Mouse (Mus musculus): ENCODE results near the gene Il6ra. TPM values are rescaled to one million over a fixed set of nuclear protein-coding genes. Genes with fewer than 3 reads are reported as not detected.

Il6ra gene
- polyA plus RNA-seq, 1 experiment, result 10.4 TPM

DNA sequence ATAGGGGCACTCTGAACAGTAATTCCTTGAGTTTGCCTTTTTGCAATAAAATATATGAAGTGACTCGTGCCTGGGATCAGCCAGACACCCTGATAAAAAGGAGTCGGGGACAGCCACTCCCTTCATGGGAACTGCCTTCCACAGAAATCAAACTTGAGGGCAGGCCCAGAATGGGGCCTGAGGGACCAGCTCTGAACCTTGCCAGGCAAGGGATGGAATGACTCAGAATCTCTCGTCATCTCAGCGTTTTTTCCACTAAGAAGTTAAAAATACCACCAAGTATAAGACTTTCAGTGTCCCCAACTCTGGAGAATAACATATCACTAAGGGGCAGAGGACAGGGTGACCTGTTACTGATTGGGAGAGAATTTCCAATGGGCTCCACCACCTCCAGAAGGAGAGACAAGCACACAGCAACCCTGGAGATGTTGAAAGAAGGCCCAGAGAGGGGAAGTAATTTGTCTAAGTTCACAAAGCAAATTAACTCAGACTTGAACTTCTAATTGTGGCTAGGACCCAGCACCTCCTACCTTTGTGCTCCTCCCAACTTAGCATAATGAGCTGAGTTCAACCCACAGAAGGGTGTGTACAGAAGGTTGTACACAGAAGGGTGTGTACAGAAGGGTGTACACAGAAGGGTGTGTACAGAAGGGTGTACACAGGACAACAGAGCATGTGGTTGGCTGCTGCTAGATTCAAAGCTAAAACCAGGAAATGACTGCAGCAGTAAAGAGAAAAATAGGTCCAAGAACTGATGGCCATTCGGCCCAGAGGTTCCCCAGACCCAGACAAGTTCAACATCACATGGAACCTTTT is 32.8 kb downstream of the Il6ra start:
- no peak for TF ChIP-seq POLR2A (IDR thresholded peaks at IDR 0.05; ENCODE audit: control insufficient read depth, extremely low read depth, insufficient read depth, low read length, poor library complexity)
- TF ChIP-seq CTCF (IDR thresholded peaks at IDR 0.05; ENCODE audit: borderline replicate concordance, control insufficient read depth, extremely low read depth, insufficient read depth, low read length, poor library complexity), result no peak
- 87% methylated on average over 5 of the region's 5 CpGs for WGBS
- H3K27ac ChIP-seq (ENCODE audit: control insufficient read depth, insufficient read depth, low read length), result no peak overlapping the region
- no peak overlapping the region for H3K4me3 ChIP-seq (ENCODE audit: control insufficient read depth, insufficient read depth, low read length)
- H3K4me1 ChIP-seq (replicated peaks; ENCODE audit: control insufficient read depth, insufficient read depth, low read length), result peaks cover 26% of the 10 kb centered on the region
- H3K27me3 ChIP-seq (ENCODE audit: control insufficient read depth, insufficient read depth, low read length), result no peaks in the 10 kb centered on the region
- no peak for DNase-seq
- H3K36me3 ChIP-seq (ENCODE audit: control insufficient read depth, insufficient read depth, low read length), result no peaks in the 10 kb centered on the region

DNA sequence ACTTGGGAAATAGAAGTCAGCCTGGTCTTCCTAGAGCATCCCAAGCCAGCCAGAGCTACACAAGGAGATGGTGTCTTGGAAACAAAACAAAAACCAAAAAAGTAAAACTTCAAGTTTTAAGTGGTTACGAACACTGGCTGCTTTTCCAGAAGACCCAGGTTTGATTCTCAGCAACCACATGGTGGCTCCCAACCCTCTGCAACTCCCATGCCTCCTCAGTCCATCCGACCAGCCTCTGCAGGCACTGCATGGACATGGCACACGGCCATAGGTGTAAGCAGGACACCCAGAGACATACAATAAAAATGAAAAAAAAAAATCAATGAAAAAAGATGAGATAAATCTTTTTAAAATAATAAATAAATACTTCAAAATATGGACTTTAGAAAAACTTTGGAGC is 33.7 kb downstream of the Il6ra start:
- Histone ChIP-seq H3K27ac (ENCODE audit: control insufficient read depth, insufficient read depth, low read length) (no peak overlapping the region), H3K4me3 (ENCODE audit: control insufficient read depth, insufficient read depth, low read length) (no peak overlapping the region), H3K27me3 (ENCODE audit: control insufficient read depth, insufficient read depth, low read length) (no peaks in the 10 kb centered on the region), H3K36me3 (ENCODE audit: control insufficient read depth, insufficient read depth, low read length) (no peaks in the 10 kb centered on the region), H3K4me1 (replicated peaks; ENCODE audit: control insufficient read depth, insufficient read depth, low read length) (peaks cover 27% of the 10 kb centered on the region)
- no peak for DNase-seq
- TF ChIP-seq POLR2A (IDR thresholded peaks at IDR 0.05; ENCODE audit: control insufficient read depth, extremely low read depth, insufficient read depth, low read length, poor library complexity) (no peak), CTCF (IDR thresholded peaks at IDR 0.05; ENCODE audit: borderline replicate concordance, control insufficient read depth, extremely low read depth, insufficient read depth, low read length, poor library complexity) (no peak)
- 93% methylated on average over 3 of the region's 3 CpGs for WGBS

DNA sequence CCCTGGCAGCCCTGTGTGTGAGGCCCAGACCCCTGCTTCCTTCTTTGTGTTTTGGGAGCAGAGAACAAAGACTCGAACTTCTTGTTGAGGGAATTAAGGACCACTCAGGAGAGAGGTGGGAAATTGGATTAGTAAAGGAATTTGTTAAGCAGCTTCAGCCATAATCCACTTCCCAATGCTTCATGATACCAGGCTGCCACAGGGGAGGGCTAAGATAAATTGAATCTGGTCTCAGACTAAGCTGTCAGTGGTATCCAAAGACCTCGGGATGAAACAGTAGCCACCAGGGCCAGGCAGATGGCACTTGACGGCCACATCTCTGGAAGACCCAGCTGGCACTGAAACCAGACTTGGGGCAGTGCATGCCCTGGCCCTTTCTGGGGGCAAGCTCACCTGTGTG is 34.5 kb downstream of the Il6ra start:
- WGBS, result 87% methylated on average over 3 of the region's 3 CpGs

DNA sequence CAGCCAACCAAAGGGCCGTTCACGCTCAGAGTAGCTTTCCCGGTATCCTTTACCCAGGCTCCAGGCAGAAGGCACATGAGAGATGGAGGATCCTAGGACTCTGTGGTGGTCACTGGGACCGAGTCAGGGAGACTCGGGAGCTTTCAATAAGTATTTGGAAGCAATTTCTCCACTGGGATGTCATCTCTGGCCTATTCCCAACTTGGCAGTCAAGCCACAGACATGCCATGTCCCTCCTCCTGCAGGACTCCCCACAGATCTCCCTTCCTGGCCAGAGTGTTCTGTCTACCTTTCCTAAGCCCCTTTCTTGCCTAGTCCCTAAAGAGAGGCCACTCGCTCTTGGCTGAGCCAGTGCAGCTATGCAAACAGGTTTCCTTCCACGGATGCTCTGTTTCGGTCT is 35.9 kb downstream of the Il6ra start:
- 95% methylated on average over 8 of the region's 8 CpGs for WGBS
- no peak overlapping the region for H3K27ac ChIP-seq (ENCODE audit: control insufficient read depth, insufficient read depth, low read length)

More for the DNA sequence above, 34.5 kb downstream of the Il6ra start:
- Histone ChIP-seq H3K27ac (ENCODE audit: control insufficient read depth, insufficient read depth, low read length) (no peak overlapping the region), H3K27me3 (ENCODE audit: control insufficient read depth, insufficient read depth, low read length) (no peaks in the 10 kb centered on the region), H3K4me3 (ENCODE audit: control insufficient read depth, insufficient read depth, low read length) (no peak overlapping the region), H3K4me1 (replicated peaks; ENCODE audit: control insufficient read depth, insufficient read depth, low read length) (peaks cover 34% of the 10 kb centered on the region), H3K36me3 (ENCODE audit: control insufficient read depth, insufficient read depth, low read length) (no peaks in the 10 kb centered on the region)
- TF ChIP-seq POLR2A (IDR thresholded peaks at IDR 0.05; ENCODE audit: control insufficient read depth, extremely low read depth, insufficient read depth, low read length, poor library complexity) (no peak), CTCF (IDR thresholded peaks at IDR 0.05; ENCODE audit: borderline replicate concordance, control insufficient read depth, extremely low read depth, insufficient read depth, low read length, poor library complexity) (no peak)
- DNase-seq, result no peak

DNA sequence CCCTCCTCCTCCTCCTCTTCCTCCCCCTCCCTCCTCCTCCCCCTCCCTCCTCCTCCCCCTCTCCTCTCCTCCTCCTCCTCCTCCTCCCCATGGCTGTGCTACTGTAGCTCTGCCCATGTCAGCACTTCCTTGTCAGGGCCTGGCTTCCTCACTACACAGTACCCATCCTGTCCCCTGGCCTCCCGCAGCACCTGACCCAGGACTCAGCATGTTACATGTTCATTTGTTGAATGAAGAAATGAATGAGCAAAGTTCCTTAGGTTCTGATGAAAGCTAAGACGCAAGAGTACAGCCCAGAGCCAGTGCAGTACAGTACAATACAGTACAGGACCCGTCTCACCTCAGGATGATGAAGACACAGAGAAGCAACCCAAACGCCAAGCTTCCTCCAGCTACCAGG is 36.5 kb downstream of the Il6ra start:
- 76% methylated on average over 4 of the region's 4 CpGs for WGBS
- H3K4me1 ChIP-seq (replicated peaks; ENCODE audit: control insufficient read depth, insufficient read depth, low read length), result peaks cover 46% of the 10 kb centered on the region
- DNase-seq, result no peak
- no peaks in the 10 kb centered on the region for H3K36me3 ChIP-seq (ENCODE audit: control insufficient read depth, insufficient read depth, low read length)
- no peaks in the 10 kb centered on the region for H3K27me3 ChIP-seq (ENCODE audit: control insufficient read depth, insufficient read depth, low read length)
- no peak overlapping the region for H3K4me3 ChIP-seq (ENCODE audit: control insufficient read depth, insufficient read depth, low read length)
- H3K27ac ChIP-seq (ENCODE audit: control insufficient read depth, insufficient read depth, low read length), result 0 out of 2 replicates have a peak overlapping the region, but pooled peaks have one; percentile 29
- TF ChIP-seq POLR2A (IDR thresholded peaks at IDR 0.05; ENCODE audit: control insufficient read depth, extremely low read depth, insufficient read depth, low read length, poor library complexity) (no peak), CTCF (IDR thresholded peaks at IDR 0.05; ENCODE audit: borderline replicate concordance, control insufficient read depth, extremely low read depth, insufficient read depth, low read length, poor library complexity) (no peak)

More for the DNA sequence above, 35.9 kb downstream of the Il6ra start:
- peaks cover 41% of the 10 kb centered on the region for H3K4me1 ChIP-seq (replicated peaks; ENCODE audit: control insufficient read depth, insufficient read depth, low read length)
- no peak for DNase-seq
- H3K27me3 ChIP-seq (ENCODE audit: control insufficient read depth, insufficient read depth, low read length), result no peaks in the 10 kb centered on the region
- no peak for TF ChIP-seq POLR2A (IDR thresholded peaks at IDR 0.05; ENCODE audit: control insufficient read depth, extremely low read depth, insufficient read depth, low read length, poor library complexity)
- H3K4me3 ChIP-seq (ENCODE audit: control insufficient read depth, insufficient read depth, low read length), result no peak overlapping the region
- H3K36me3 ChIP-seq (ENCODE audit: control insufficient read depth, insufficient read depth, low read length), result no peaks in the 10 kb centered on the region

DNA sequence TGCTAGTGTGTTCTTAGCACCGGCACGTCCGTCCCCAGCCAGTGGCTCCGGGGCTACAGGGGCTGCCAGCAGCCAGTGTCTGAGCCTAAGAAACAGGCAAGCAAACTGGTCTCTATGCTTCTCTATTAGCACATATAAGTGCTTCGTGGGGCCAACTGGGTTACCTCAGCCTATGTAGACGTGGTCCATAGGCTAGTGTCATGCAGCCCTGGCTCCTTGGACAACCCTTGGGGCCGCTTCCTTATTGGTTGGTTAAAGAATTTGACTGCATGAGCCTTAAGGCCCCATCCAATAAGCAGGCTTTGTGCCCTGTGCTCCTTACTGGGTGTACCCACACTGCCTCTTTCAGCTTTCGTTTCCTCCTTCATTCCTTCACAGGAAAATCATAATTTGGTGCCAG is 37.2 kb downstream of the Il6ra start:
- H3K27me3 ChIP-seq (ENCODE audit: control insufficient read depth, insufficient read depth, low read length), result no peaks in the 10 kb centered on the region
- peaks cover 51% of the 10 kb centered on the region for H3K4me1 ChIP-seq (replicated peaks; ENCODE audit: control insufficient read depth, insufficient read depth, low read length)
- H3K4me3 ChIP-seq (ENCODE audit: control insufficient read depth, insufficient read depth, low read length), result no peak overlapping the region
- WGBS, result 92% methylated on average over 8 of the region's 8 CpGs
- H3K27ac ChIP-seq (ENCODE audit: control insufficient read depth, insufficient read depth, low read length), result no peak overlapping the region
- no peak for DNase-seq
- H3K36me3 ChIP-seq (ENCODE audit: control insufficient read depth, insufficient read depth, low read length), result no peaks in the 10 kb centered on the region
- TF ChIP-seq POLR2A (IDR thresholded peaks at IDR 0.05; ENCODE audit: control insufficient read depth, extremely low read depth, insufficient read depth, low read length, poor library complexity) (no peak), CTCF (IDR thresholded peaks at IDR 0.05; ENCODE audit: borderline replicate concordance, control insufficient read depth, extremely low read depth, insufficient read depth, low read length, poor library complexity) (no peak)
